Mouse (Mus musculus): ENCODE measurements at regions not wholly inside any gene's neighbourhood (a gene's known extent, or its start where the extent isn't known, plus 50 kb on each side); places are given as distances from the start of the nearest gene placed in this dataset.
"Not testable (repeated sequence)": the region's sequence is repeated elsewhere in the genome, so short reads cannot be mapped to it uniquely, and the experiment has no call there.

DNA sequence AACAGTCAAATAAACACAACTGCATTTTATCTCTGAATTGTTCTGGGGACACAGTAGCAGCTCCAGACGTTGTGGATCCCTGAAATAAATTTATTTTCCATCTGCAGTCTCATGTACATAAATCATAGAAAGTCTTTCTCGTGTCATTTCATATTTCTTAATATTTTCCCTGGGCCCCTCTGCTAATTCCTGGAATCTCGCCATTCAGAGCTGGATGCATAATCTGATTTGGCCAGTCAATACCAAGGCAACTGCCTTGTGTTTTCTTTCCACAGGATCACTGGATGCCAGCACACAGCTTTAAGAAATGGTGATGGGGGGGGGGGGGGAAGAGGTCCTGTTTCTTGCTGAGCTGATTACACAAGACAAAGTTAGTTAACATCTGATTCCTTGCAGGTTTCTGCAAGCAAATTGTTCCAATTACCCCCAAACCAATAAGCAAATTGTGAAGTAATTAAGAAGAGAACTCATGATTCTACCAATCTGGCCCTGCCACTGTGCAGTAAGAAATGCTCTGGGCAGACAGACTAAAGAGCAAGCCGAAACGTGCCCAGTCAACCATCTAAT, 824.2 kb upstream of the Sox9 start:
- no peak for DNase-seq (ENCODE audit: low spot score in 2 of 2)

DNA sequence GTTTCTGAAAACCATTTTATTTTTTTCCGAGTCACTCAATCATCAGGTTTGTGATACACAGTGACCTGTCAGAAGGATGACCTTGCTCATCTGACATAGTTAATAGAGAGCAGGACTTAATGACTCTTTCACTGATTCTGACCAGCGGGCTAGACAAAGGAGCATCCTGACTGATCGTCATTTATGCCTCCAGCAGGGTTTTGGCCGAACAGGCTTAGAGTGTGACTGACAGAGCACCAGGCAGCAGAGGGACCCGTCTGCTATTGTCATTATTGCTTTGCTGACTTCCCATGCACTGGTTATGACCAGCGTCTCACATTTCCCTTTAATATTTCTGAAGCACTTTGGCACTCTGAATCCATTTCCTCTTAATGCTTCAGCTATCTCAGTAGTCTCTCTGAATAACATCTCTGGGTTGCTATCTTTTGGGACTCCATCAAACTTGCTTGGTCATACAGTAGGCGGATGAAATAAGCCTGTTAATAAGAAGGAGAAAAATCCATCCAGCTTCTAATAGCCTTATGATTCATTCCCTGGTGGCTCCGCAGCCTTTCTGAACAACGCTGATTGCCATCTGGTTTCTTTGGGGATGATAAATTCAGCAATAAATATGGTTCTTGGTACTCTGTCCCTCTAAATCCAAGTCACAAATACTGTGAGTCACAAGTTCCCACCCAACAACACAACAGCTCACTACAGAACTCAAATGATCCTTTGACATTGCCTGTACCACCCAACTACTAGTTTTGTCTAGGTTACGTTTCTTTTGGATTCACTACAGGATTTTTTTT, 820.8 kb upstream of the Sox9 start:
- no peak for DNase-seq (ENCODE audit: low spot score in 2 of 2)

DNA sequence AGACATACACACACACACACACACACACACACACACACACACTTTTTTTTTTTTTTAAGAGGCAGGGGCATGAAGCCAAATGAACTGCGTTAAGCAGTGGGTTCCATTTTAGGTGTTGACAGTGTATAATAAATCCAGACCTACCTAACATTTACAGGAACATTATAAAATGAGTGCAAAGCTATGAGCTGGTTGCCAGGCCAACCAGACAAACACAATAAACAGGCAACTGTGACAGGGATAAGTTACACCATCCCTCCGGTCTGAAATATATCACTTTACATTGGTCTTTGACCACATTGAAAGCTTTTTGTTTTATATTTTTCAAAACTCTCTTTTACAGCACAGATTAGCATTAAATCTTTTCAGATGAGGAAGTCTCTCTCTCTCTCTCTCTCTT, 820.2 kb upstream of the Sox9 start:
- no peak for DNase-seq (ENCODE audit: low spot score in 2 of 2)

DNA sequence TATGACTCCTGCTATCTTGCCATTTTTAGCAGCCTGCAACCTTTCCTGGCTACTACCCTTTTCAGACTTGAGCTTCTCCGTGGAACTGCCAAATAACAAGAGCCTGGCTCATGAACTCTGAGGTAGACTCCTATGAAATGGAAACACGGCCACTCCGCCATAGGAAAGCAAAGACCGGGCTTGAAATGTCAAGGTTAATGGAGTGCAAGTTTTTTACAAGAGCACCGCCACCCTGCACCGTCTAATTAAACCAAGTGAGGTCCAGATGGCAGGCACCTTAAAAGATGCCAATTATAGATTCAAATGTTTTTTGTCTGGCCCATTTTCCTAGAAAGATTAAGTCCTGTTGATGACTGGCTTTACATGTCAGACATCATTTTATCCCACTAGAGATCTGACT, 818.0 kb upstream of the Sox9 start:
- no peak for DNase-seq (ENCODE audit: low spot score in 2 of 2)

DNA sequence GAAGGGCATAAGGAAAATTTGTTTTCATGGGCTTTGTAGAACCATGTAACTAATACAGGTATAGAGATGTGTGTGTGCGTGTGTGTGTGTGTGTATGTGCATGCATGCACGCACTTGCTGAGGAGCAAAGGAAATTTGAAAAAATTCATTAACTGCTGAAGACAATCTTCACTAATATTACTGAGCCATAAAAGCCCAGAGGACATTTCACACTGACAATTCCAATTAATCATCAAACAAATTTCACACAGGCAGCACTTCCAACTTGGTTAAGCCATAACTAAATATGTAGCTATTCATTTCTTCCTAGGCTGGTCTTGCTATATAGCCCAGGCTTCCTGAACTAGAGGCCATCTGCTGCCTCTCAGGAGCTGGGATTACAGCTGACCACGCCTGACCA, 815.6 kb upstream of the Sox9 start:
- DNase-seq (ENCODE audit: low spot score in 2 of 2) = no peak

DNA sequence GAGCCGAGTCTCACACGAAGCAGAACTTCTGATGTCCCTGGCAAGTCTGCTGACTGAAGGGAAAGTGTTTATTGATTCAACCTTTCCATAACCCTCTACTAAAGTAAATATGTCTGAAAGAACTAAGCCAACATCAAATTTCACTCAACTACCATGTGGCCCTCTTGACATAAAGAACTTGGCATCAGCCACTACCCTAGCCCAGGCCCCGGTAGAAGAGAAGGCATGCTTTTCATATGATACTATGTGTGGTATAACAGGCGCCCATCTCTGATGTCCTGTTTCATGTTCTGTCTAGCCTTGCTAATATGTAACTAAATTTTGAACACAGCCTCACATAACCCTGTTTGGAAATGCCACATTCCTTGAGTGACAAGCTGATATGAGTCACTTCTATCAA, 811.0 kb upstream of the Sox9 start:
- no peak for DNase-seq (ENCODE audit: low spot score in 2 of 2)

DNA sequence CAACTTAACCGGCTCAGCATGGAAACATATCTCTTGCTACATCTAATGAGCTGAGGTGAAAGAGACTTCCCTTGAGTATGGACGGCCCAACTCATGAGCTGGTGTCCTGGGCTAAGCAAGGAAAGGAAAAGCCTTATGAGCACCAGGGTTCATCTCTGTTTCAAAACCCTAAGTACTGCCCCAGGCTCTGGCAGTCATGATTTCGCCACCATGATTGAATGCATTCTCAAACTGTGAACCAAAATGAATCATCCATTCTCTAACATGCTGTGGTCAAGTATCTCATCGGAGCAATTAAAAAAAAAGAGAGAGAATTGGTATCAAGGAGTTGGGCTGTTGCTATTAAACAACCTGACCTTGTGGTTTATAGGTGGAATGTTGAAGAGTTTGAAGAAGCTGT, 803.4 kb upstream of the Sox9 start:
- no peak for DNase-seq (ENCODE audit: low spot score in 2 of 2)

DNA sequence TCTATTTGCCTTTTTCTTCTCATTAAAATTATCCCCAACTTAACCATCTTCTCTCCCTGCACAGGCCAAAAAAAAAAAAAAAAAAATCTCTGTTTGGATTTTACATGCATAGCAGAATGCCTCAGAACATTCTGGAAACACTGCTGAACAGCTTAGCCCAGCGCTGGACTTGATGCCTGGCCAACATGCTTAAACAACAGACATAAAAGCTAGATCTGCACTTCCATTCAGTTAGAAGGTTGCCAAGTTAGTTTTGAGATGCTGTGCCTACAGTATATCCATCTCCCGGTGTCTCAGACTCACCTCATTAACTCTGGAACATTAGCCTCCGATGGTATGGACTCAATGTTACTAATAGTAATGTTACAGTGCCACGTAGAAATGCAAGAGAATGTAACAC, 785.6 kb upstream of the Sox9 start:
- DNase-seq (ENCODE audit: low spot score in 2 of 2) = no peak

DNA sequence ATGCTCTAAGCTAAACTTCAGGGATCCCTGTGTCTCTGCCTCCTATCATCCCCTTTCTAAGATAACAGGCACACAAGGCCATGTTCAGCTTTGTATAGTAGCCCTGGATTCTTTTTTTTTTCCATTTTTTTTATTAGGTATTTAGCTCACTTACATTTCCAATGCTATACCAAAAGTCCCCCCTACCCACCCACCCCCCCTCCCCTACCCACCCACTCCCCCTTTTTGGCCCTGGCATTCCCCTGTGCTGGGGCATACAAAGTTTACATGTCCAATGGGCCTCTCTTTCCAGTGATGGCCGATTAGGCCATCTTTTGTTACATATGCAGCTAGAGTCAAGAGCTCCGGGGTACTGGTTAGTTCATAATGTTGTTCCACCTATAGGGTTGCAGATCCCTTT, 771.2 kb upstream of the Sox9 start:
- DNase-seq (ENCODE audit: low spot score in 2 of 2) = not testable (repeated sequence)

DNA sequence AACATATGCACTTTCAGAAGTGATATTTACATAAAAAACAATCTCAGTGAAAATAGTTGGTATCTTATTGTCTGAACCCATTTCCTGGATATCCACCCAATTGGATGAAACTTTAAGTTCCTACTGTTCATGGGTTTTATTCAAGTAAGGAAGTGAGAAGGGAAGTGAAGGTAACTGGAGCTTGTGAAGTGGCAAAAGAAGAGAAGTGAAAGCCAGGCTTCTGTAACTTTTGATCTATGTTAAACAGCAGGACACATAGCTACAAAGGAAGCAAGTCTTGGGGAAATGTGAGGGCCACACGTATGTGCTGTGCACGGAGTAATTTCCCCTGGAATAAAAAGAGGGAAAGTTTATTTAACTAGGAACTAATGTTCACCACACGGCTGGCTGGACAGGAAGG, 764.1 kb upstream of the Sox9 start:
- no peak for DNase-seq (ENCODE audit: low spot score in 2 of 2)

DNA sequence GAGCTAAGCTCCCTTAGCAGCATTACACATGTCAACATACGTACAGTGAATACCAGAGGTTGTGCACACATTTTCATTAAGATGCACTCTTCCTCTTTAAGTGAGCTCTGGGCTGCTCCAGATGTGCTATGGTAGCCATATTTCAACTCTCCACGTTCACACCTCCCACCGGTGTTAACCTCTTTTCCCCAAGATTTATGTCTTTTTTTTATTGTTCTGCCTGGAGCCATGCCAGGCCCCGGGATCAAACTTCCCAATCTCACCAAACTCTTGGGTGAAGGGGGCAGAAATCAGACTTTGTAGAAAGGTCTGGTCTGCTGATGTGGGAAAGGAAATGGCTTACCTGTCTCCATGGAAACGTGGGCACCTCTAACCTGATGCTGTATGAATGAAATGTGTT, 754.0 kb upstream of the Sox9 start:
- no peak for DNase-seq (ENCODE audit: low spot score in 2 of 2)

DNA sequence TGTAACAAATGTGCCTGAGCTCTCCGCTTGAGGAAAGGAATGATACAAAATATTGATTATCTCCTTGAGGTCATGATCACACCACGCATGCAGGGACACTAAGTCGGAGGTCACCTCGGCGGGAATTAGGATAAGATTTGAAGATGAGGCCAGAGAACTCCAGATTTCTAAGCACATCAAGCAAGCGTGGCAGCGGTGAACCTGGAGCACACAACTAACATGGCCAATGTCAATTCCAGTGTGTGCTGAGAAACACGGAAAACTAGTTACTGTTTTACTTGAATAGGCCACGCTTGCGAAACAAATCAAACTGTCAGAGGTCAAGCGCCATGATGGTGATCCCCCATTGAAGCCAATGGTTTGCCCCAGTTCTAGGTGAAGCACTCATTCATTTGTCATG, 743.3 kb upstream of the Sox9 start:
- no peak for DNase-seq (ENCODE audit: low spot score in 2 of 2)

DNA sequence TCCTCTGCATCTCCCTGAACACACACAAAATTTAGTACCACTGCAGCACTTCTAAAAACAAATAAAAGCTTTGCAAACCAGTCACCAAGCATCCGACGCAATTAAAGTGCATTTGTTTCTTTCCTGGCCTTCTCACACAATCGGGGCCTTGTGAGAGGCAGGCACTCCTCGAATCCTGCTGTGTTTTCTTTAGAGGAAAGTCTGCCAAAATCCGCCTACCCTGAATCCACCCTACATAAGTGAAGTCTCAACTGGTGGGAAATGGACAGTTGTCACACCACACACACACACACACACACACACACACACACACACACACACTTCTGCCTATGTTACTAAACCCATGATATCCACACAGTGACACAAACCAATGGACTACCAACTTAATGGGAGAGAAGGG, 737.6 kb upstream of the Sox9 start:
- no peak for DNase-seq (ENCODE audit: low spot score in 2 of 2)

DNA sequence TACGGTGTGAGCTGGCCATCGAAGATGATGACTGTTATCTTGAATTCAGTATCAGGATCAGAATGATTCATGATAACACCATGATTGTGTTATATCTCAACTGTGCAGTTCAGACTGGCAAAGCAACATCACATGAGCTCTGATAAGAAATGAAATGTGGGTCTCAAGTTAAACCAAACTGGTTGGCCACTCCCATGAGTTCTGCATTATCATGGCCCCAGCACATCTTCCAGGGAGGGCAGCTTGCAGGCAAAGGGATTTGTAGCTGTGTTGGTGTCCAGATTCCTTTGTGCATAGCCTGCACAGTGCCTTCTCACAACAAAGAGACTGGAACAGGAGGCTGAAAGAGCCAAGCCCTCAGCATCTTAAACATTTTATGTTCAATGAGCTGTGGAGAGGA, 736.7 kb upstream of the Sox9 start:
- no peak for DNase-seq (ENCODE audit: low spot score in 2 of 2)

DNA sequence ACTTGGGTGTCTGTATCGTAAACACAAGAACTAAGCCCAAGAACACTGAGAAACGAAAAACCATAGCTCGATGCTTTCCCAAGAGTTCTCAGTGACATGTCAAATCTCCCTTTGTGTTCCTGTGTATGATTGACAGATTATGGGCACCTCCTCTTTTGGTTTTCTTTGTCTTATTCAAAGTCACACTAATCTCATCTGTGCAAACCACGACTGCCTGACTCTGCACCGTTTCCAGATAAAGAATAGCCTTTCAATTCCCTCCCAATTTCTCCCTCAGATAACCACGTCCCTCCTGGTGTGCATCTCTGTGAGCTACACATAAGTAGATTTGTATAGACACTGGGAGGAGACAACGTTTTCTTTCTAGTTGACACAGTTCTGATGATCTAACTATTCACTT, 731.7 kb upstream of the Sox9 start:
- DNase-seq (ENCODE audit: low spot score in 2 of 2) = no peak

DNA sequence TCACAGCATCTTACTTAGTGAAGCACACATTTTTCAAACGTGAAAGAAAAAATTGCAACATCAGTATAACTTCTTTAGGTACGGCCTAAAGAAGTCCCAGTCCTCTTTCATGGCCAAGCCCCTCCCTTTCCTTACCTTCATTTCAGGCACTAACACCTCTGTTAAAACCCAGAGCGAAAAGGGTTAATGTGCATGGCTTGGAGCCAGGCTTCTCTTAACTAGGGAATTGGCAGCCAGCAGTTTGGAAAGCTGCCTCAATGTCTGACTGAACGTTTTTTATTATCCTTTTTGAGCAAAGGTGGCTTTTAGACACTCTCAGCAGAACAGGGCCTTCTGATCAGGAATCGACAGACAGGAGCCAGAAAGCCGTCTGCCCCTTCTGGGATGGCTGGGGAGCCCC, 726.4 kb upstream of the Sox9 start:
- DNase-seq (ENCODE audit: low spot score in 2 of 2) = no peak

DNA sequence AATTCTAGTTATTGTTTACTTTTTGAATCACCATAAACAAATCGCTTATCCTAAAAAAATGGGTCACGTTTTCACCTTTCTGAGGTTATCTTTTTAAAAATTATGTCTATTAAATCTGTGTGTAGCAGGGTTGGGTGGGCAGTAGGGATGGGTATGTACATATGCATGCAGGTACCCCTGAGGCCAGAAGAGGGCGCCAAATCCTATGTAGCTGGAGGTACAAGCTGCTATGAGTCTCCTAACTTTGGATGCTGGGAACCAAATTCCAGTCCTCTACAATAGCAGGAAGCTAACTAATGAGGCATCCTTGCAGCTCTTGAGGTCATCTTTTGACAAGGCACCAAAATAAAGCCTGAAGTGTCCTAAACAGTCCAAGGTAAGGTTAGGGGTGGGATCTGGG, 714.8 kb upstream of the Sox9 start:
- no peak for DNase-seq (ENCODE audit: low spot score in 2 of 2)

DNA sequence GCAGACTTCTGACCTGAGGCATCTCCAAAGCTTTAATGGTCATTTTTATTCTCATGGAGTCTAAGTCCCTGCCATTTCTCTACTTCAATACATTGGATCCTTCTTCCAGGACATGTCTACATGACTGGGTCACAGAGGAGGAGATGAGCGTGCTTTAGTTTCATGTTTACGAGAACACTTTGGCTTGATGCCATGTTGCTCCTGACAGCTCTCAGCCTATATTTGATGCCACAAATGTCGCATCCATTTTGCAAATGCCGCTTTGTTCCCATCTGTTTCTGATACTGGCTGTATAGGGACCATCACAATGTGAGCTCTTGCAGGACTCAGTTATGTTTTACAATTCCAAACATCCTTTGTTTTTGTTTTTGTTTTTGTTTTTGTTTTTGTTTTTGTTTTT, 713.2 kb upstream of the Sox9 start:
- no peak for DNase-seq (ENCODE audit: low spot score in 2 of 2)

DNA sequence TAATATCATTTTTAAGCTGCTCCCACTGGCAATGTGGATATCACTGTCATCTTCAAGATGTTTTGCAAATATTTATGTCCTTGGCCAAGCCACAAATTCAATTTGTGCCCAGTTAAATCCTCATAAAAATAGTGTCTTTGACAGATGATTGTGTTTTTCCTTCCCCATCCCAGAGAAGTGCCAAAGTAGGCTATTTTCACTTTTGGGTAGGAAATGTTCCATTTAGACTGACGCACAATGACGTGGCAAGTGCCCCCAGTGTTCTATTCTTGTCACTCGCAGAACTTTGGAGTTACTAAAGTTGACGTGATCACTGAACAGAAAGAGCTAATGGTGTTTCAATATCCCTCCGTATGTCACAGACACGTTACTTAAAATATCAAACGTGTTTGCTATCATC, 710.5 kb upstream of the Sox9 start:
- no peak for DNase-seq (ENCODE audit: low spot score in 2 of 2)

DNA sequence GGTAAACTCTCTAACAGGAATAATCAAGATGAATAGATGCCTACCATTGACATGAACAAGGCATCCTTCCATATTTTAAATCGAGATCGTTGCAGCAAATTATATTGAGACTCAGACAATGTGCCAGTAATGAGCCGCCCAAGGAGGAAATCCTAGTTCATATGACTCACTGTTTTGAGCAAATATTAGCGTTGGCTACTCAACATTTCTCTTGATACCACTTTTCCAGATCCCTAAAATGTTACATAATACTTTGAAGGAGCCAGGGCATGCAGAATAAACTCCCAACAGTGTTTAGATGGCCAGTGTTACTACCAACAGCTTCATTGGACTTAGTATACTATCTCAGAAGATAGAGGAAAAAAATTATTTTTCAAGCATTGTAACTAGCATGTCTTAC, 700.6 kb upstream of the Sox9 start:
- DNase-seq (ENCODE audit: low spot score in 2 of 2) = no peak

DNA sequence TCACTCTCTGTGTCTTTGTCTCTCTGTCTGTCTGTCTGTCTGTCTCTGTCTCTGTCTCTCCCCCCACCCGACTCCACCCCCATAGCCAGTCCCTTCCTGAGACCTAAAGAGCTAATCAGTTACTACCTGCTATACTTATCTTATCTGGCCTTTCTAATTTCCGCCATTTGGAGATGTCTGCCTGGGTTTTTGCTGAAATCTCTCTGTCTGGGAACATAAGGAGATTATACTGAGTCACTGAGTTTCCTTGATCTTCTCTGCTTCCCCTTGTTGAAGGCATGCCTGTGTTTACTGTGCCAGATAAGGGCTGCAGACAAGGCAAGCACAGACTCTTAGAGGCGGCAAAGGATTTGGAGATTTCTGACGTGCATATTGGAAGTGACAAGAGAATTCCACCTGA, 699.0 kb upstream of the Sox9 start:
- DNase-seq (ENCODE audit: low spot score in 2 of 2) = no peak

DNA sequence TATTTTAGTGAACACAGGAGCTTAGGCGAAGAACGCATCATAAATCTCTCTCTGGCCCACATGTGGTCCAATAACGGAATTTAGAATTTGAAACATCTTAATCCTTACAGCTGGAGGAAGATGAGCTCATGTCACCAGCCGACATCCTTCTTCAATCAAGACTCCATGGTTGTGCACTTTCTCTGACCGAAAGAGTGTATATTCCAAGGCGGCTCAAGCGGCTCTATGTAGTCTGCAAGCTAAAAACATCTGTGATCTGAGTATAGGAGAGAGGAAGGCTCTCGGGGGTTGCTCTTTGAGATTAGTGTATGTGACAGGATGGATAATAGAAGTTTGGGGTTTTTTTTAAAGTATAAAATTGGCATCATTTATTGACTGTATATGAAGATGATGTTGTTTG, 689.9 kb upstream of the Sox9 start:
- no peak for DNase-seq (ENCODE audit: low spot score in 2 of 2)

DNA sequence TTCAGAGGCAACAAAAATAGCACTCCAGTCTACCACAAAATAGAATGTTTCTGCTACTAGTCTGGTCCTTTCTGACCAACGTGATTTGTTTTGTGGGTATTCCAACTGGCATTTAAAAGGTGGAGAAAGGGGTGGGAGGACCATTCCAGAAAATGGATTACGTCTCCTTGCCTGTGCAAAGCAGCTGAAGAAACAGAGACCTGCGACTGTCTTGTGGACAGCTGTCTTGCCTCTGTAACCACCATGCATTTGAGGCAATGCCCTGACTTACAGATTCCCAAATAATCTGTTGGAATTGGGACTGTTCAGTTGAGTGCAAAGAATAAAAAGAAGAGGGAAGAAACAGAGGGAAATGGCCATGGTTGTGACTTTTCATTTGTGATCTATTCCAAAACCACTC, 687.0 kb upstream of the Sox9 start:
- DNase-seq (ENCODE audit: low spot score in 2 of 2) = no peak

DNA sequence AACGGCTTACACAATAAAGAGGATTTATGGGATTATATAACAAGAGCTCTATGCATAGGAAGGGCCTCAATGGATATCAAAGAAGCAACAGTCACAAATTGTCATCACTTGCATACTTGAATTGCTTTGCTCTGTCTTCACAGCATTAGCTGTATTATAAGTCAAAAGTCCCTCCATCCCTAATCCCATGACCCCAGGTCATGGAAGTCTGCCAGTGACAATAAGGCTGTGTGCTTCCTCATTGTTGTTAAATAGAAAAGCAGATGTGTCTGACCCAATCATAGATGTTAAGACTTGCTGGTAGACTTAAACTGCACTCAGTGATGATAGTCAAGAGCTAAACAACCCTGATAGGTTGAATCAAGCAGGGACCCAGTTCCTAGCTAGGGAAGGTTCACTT, 683.9 kb upstream of the Sox9 start:
- DNase-seq (ENCODE audit: low spot score in 2 of 2) = no peak

All from urinary bladder, postnatal 36 days (tissue).